Mouse (Mus musculus) liver, embryonic 14 days (tissue): ENCODE measurements around the gene Slc4a4. TPM values are rescaled to one million over a fixed set of nuclear protein-coding genes. Genes with fewer than 3 reads are reported as not detected.

ENCODE experiments used
- polyA plus RNA-seq: library from polyadenylated mRNA; depleted of rRNA; stranded (reverse); fragments of >200 nt; gene quantifications from 2 replicates; pipeline ENCODE4 v1.2.3, GENCODE M21; 2012; rRNA removed

Slc4a4 gene
- 0.49 and 0.55 TPM in 2 replicates for polyA plus RNA-seq

DNA sequence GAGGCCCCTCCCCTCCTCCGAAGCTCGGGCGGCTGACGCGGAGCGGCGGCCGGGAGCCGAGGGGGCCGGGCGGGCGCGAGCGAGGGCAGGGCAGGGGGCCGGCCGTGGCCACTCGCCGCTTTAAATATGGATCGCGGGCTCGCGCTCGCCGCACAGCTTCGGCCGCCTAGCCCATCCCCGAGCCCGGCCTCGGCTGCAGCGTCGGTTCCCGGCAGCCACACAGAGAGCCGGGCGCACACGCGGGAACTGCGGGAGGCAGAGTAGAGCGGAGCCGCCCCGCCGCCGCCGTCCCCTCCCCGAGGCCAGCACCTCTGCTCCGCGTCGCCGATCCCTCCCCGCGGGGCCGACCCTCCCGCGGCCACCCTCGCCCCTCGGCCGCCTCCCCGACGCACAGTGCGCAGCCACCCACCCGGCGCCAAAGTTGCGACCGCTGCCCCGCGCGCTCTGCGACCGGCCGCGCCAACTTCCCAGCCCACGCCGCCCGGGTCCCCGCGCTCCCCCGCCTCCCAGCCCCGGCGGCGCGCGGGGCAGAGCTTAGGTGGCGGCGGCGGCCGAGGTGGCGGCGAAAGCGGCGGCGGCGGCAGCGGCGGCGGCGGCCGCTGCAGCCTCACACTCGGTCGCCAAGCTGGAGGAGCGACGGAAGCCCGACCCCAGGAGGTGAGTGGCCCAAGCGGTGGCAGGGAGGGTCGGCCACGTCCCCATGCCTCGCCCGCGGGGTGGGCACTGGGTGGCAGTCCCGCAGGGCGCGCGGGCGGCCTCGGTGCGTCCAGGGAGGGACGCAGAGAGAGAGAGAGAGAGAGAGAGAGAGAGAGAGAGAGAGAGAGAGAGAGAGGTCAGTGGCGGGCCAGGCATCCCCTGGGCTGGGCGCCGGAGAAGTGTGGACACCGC lies at the start of gene Slc4a4:
Slc4a4 (plus strand) TSS at position 151 of the 888 bp plus-strand sequence.

Other genes starting within 250 kb of the Slc4a4 start
- gene Grsf1, start 210.6 kb upstream of the Slc4a4 start, polyA plus RNA-seq: 21.9 and 22.8 TPM in 2 replicates
- 7.6 and 9.6 TPM in 2 replicates for gene Mob1b, start 166.0 kb upstream of the Slc4a4 start, polyA plus RNA-seq
- 36.7 and 48.5 TPM in 2 replicates for gene Dck, start 121.8 kb upstream of the Slc4a4 start, polyA plus RNA-seq